Mouse (Mus musculus) inflammation-experienced regulatory T-cells, adult 6 months (primary cell): Measurements from ENCODE around the gene Pus7l. TPM values are rescaled to one million over a fixed set of nuclear protein-coding genes. Genes with fewer than 3 reads are reported as not detected.
"Not testable (repeated sequence)": the region's sequence is repeated elsewhere in the genome, so short reads cannot be mapped to it uniquely, and the experiment has no call there.

Source experiments
- ATAC-seq: one replicate; pipeline ENCODE4 v1.8.0; 2017
- polyA plus RNA-seq, 3 experiments: library from polyadenylated mRNA; unstranded; fragments of 100-300 nt; shearing (Covaris generic); gene quantifications; one replicate each; pipeline ENCODE4 v1.2.1; 2017

Gene Pus7l
- polyA plus RNA-seq, 3 experiments from 2014 or later: 6.7 to 10.6 (median 9.8) TPM

GRCm38 (mm10) chr15:94542567-94543408 lies 559 bp downstream of the Pus7l start:
- peak; percentile 39 for ATAC-seq

- ATAC-seq: no peak
Measured at GRCm38 (mm10) chr15:94539296-94539695, 4.1 kb downstream of the Pus7l start.

- no peak for ATAC-seq
Measured at GRCm38 (mm10) chr15:94535521-94535920, 7.8 kb downstream of the Pus7l start.

GRCm38 (mm10) chr15:94532956-94533355 lies 10.4 kb downstream of the Pus7l start:
- ATAC-seq: no peak

- ATAC-seq: no peak
Measured at GRCm38 (mm10) chr15:94532306-94532705, 11.0 kb downstream of the Pus7l start.

- no peak for ATAC-seq
Measured at GRCm38 (mm10) chr15:94530519-94530918, 12.8 kb downstream of the Pus7l start.

GRCm38 (mm10) chr15:94524956-94525355 lies 18.4 kb downstream of the Pus7l start:
- ATAC-seq: no peak

- no peak for ATAC-seq
Measured at GRCm38 (mm10) chr15:94523251-94523650, 20.1 kb downstream of the Pus7l start.

- ATAC-seq: no peak
Measured at GRCm38 (mm10) chr15:94520959-94521358, 22.4 kb downstream of the Pus7l start.

GRCm38 (mm10) chr15:94520205-94520900 lies 23.0 kb downstream of the Pus7l start:
- ATAC-seq: peak; percentile 82

- ATAC-seq: no peak
Measured at GRCm38 (mm10) chr15:94517913-94518491, 25.3 kb downstream of the Pus7l start.

- no peak for ATAC-seq
Measured at GRCm38 (mm10) chr15:94503451-94504215, 39.7 kb downstream of the Pus7l start.

GRCm38 (mm10) chr15:94499260-94499659 lies 44.1 kb downstream of the Pus7l start:
- ATAC-seq: no peak

- no peak for ATAC-seq
Measured at GRCm38 (mm10) chr15:94495936-94496335, 47.4 kb downstream of the Pus7l start.

GRCm38 (mm10) chr15:94494445-94494844 lies 48.9 kb downstream of the Pus7l start:
- no peak for ATAC-seq

GRCm38 (mm10) chr15:94489433-94489832 lies 53.9 kb downstream of the Pus7l start:
- ATAC-seq: no peak

- ATAC-seq: not testable (repeated sequence)
Measured at GRCm38 (mm10) chr15:94488028-94488427, 55.3 kb downstream of the Pus7l start.

- ATAC-seq: no peak
Measured at GRCm38 (mm10) chr15:94482555-94482954, 60.8 kb downstream of the Pus7l start.

- no peak for ATAC-seq
Measured at GRCm38 (mm10) chr15:94480792-94481191, 62.6 kb downstream of the Pus7l start.

- no peak for ATAC-seq
Measured at GRCm38 (mm10) chr15:94480248-94480647, 63.1 kb downstream of the Pus7l start.

- ATAC-seq: no peak
Measured at GRCm38 (mm10) chr15:94479513-94480136, 63.7 kb downstream of the Pus7l start.

GRCm38 (mm10) chr15:94478706-94479105 lies 64.6 kb downstream of the Pus7l start:
- peak; percentile 84 for ATAC-seq
